Mouse (Mus musculus) hindbrain, postnatal 0 days (tissue): ENCODE measurements around the gene Zfx. TPM values are rescaled to one million over a fixed set of nuclear protein-coding genes. Genes with fewer than 3 reads are reported as not detected.

Source experiments
- ATAC-seq: fragments of 200-750 bp; cut with Nextera tagmentation; 2 replicates; pipeline ENCODE4 v1.8.0; 2017; ENCODE audit warnings: mild to moderate bottlenecking, moderate TSS enrichment, moderate library complexity
- DNase-seq: peaks from one replicate; pipeline ENCODE4 v3.0.0-alpha.2; 2015; ENCODE audit warnings: low spot score
- H3K27ac ChIP-seq: fragments of 300-500 bp; sonication (generic); 2 replicates; pipeline ENCODE4 v1.5.1; 2014; ENCODE audit warnings: mild to moderate bottlenecking
- H3K27me3 ChIP-seq: fragments of 300-500 bp; sonication (generic); 2 replicates; pipeline ENCODE4 v1.6.1; 2014; ENCODE audit warnings: low read length, mixed read lengths; ENCODE audit not compliant: insufficient read depth
- H3K36me3 ChIP-seq: fragments of 300-500 bp; sonication (generic); 2 replicates; pipeline ENCODE4 v1.6.1; 2014; ENCODE audit warnings: low read length, mixed read lengths; ENCODE audit not compliant: insufficient read depth
- H3K4me1 ChIP-seq: fragments of 300-500 bp; sonication (generic); 2 replicates; pipeline ENCODE4 v1.6.1; 2014; ENCODE audit warnings: antibody characterized with exemption, low read length, mixed read lengths; ENCODE audit not compliant: insufficient read depth
- H3K4me2 ChIP-seq: fragments of 300-500 bp; sonication (generic); 2 replicates; pipeline ENCODE4 v1.6.1; 2014; ENCODE audit warnings: low read depth, mild to moderate bottlenecking, low read length, moderate library complexity, mixed read lengths
- H3K4me3 ChIP-seq: fragments of 300-500 bp; sonication (generic); 2 replicates; pipeline ENCODE4 v1.5.1; 2014; ENCODE audit warnings: low read length
- H3K9ac ChIP-seq: fragments of 300-500 bp; sonication (generic); replicated peaks from 2 replicates; pipeline ENCODE4 v1.6.1; 2014; ENCODE audit warnings: mild to moderate bottlenecking, low read length, moderate library complexity, mixed read lengths
- H3K9me3 ChIP-seq: fragments of 300-500 bp; sonication (generic); 2 replicates; pipeline ENCODE4 v1.6.1; 2016; ENCODE audit warnings: low read length, mixed read lengths
- CTCF ChIP-seq: IDR thresholded peaks from 2 replicates; pipeline ENCODE4 v1.5.1; 2016; ENCODE audit warnings: antibody characterized with exemption, control low read depth, low read depth
- WGBS: fragments of 180-500 bp; shearing (Covaris S2); extraction: QIAGEN DNeasy Blood & Tissue Kit; methylation state at CpG from one replicate; pipeline ENCODE4 v1.1.7; 2014; 5-methylcytosine and 5-hydroxymethylcytosine counted together
- polyA plus RNA-seq: library from polyadenylated mRNA; unstranded; fragments of >200 nt; fragmentation: Nextera tagmentation; extraction: Ambion mirVana; gene quantifications from 2 replicates; pipeline ENCODE4 v1.2.1, GENCODE M21; 2015
- total RNA-seq: library from RNA; depleted of rRNA; stranded (reverse); fragments of >200 nt; gene quantifications from 2 replicates; pipeline ENCODE4 v1.2.3, GENCODE M21; 2014

Gene Zfx
- total and polyA plus RNA-seq, 2 experiments from 2014 or later: 20.2 to 27.9 TPM

- DNase-seq (peak; percentile 91), ATAC-seq (peak; percentile 94)
- peak overlapping the region; percentile 69 for H3K4me2 ChIP-seq
- no peaks in the 10 kb centered on the region for H3K4me1 ChIP-seq
- peak overlapping the region; percentile 90 for H3K9ac ChIP-seq
- WGBS: 31% methylated on average over 64 of the region's 65 CpGs
- H3K36me3 ChIP-seq: no peaks in the 10 kb centered on the region
- H3K27ac ChIP-seq: peak overlapping the region; percentile 99
- H3K9me3 ChIP-seq: no peaks in the 10 kb centered on the region
- no peaks in the 10 kb centered on the region for H3K27me3 ChIP-seq
- peak; percentile 51 for TF ChIP-seq CTCF
- peak overlapping the region; percentile 56 for H3K4me3 ChIP-seq
Observed at GRCm38 (mm10) chrX:94121866-94122708, 1.4 kb downstream of the Zfx start.

GRCm38 (mm10) chrX:94121161-94121856 is 2.2 kb downstream of the Zfx start:
- peak overlapping the region; percentile 90 for H3K9ac ChIP-seq
- no peak for DNase-seq
- H3K27me3 ChIP-seq: no peaks in the 10 kb centered on the region

GRCm38 (mm10) chrX:94118350-94118749 is 5.2 kb downstream of the Zfx start:
- H3K27me3 ChIP-seq: no peaks in the 10 kb centered on the region

More at GRCm38 (mm10) chrX:94121161-94121856, 2.2 kb downstream of the Zfx start:
- Histone ChIP-seq H3K4me1 (no peaks in the 10 kb centered on the region), H3K4me2 (peak overlapping the region; percentile 69), H3K4me3 (peak overlapping the region; percentile 56), H3K36me3 (no peaks in the 10 kb centered on the region), H3K9me3 (no peaks in the 10 kb centered on the region), H3K27ac (peak overlapping the region; percentile 99)
- no peak for ATAC-seq
- no peak for TF ChIP-seq CTCF
- WGBS: 32% methylated on average over 24 of the region's 24 CpGs

GRCm38 (mm10) chrX:94115882-94116281 is 7.6 kb downstream of the Zfx start:
- ATAC-seq (no peak), DNase-seq (no peak)
- Histone ChIP-seq H3K36me3 (no peaks in the 10 kb centered on the region), H3K4me3 (no peak overlapping the region), H3K4me1 (no peaks in the 10 kb centered on the region), H3K27me3 (no peaks in the 10 kb centered on the region; the same call in 1 of the 2 replicates), H3K4me2 (no peak overlapping the region), H3K9me3 (no peaks in the 10 kb centered on the region), H3K9ac (no peak overlapping the region), H3K27ac (no peak overlapping the region)
- TF ChIP-seq CTCF: no peak
- 79% methylated on average over 6 of the region's 6 CpGs for WGBS

More at GRCm38 (mm10) chrX:94118350-94118749, 5.2 kb downstream of the Zfx start:
- H3K4me1 ChIP-seq: no peaks in the 10 kb centered on the region
- no peak for DNase-seq
- H3K36me3 ChIP-seq: no peaks in the 10 kb centered on the region
- no peak for ATAC-seq
- no peak overlapping the region for H3K4me2 ChIP-seq
- H3K27ac ChIP-seq: no peak overlapping the region
- no peak overlapping the region for H3K9ac ChIP-seq
- H3K9me3 ChIP-seq: no peaks in the 10 kb centered on the region
- H3K4me3 ChIP-seq: no peak overlapping the region
- no peak for TF ChIP-seq CTCF

- Histone ChIP-seq H3K27me3 (no peaks in the 10 kb centered on the region), H3K27ac (no peak overlapping the region), H3K36me3 (no peaks in the 10 kb centered on the region), H3K4me1 (no peaks in the 10 kb centered on the region), H3K9ac (no peak overlapping the region), H3K9me3 (no peaks in the 10 kb centered on the region), H3K4me2 (no peak overlapping the region), H3K4me3 (no peak overlapping the region)
- TF ChIP-seq CTCF: no peak
- WGBS: 64% methylated on average over 2 of the region's 2 CpGs
- ATAC-seq: no peak
- DNase-seq: no peak
Observed at GRCm38 (mm10) chrX:94105964-94106363, 17.5 kb downstream of the Zfx start.

GRCm38 (mm10) chrX:94102938-94103337 is 20.6 kb downstream of the Zfx start:
- no peaks in the 10 kb centered on the region for H3K27me3 ChIP-seq
- H3K36me3 ChIP-seq: no peaks in the 10 kb centered on the region

More at GRCm38 (mm10) chrX:94102938-94103337, 20.6 kb downstream of the Zfx start:
- no peak for ATAC-seq
- no peak overlapping the region for H3K4me3 ChIP-seq
- H3K4me1 ChIP-seq: no peaks in the 10 kb centered on the region
- H3K9me3 ChIP-seq: no peaks in the 10 kb centered on the region
- H3K9ac ChIP-seq: no peak overlapping the region
- H3K27ac ChIP-seq: no peak overlapping the region
- no peak for TF ChIP-seq CTCF
- H3K4me2 ChIP-seq: no peak overlapping the region
- no peak for DNase-seq
